Mouse (Mus musculus): ENCODE data around the gene Nyap2.
A peak's percentile ranks its signal among the peaks of the same experiment; 100 is the strongest.
"Not testable (repeated sequence)": the region's sequence is repeated elsewhere in the genome, so short reads cannot be mapped to it uniquely, and the experiment has no call there.

Gene Nyap2

GRCm38 (mm10) chr1:81179725-81180124 lies 103.0 kb downstream of the Nyap2 start:
- no peak for DNase-seq (ENCODE audit: low read depth, low spot score)

- DNase-seq (ENCODE audit: low read depth, low spot score) = no peak
Observed at GRCm38 (mm10) chr1:81180686-81181085, 103.9 kb downstream of the Nyap2 start.

DNA sequence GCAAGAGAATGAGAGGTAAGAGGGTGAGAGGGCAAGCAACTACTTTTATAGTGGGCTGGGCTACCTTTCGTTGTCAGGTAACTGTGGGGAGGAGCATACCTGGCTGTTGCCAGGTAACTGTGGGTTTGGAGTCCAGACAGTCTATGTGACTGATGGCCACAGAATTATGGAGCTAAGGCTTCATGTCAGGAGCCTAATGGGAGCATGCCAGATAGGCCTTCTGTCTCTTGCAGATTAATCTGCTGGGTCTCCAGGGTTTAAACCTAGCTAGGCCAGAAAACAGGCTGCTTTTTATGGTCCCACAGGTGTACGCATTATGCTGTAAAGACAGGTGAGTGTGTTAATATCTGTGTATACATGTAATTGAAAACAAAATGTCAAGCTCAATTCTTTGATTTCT lies 132.8 kb downstream of the Nyap2 start:
- no peak for DNase-seq (ENCODE audit: low read depth, low spot score)

GRCm38 (mm10) chr1:81211491-81211890 lies 134.7 kb downstream of the Nyap2 start:
- no peak for DNase-seq (ENCODE audit: low read depth, low spot score)

DNA sequence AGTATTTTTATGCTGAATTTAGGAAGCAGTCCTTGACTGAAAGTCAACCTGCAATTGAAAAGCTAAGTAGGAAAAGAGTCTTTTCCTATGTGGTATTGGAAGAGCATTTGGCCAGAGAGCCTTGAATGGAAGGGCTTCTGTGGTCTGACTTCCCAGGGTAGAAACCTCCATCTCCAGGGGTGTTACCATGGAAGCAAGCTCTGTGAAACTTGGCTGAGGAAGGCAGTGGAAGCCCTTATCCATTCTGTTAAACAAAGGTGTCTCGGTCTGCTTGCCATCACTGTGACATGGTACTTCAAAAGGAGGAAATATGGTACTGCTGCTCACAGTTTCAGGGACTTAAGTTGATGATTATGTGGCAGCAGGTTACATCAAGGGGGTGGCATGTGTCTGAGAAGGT lies 143.0 kb downstream of the Nyap2 start:
- DNase-seq (ENCODE audit: low read depth, low spot score) = no peak

DNA sequence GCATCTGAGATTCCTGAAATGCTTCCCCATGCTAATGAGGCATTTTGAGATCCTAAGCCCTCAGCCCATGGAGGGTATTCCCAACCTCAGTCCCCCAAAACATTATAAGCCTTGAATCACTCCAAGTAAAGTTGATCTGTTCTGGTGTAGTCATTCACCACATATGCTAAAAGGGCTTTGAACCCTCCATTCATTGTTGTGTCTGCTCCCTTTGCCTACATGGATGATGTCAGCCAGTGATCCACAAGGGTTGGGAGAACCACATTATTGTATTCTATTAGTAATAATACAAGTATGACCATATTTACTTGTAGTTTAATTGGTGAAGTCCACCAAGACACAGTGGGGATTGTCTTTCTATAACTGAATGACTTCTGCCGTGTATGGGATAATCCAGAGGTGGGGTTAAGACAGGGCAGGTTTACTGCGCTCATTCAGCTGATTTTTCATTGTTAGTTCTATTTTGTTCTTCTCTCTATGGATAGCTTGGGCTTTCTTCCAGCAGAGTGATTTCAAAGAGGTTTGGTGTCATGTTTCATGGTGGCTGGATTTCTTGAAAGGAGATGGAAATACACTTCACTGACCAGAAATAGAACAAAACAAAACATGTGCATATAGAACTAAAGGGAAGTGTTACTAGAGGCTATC lies 155.1 kb downstream of the Nyap2 start:
- DNase-seq (ENCODE audit: low read depth, low spot score) = no peak

DNA sequence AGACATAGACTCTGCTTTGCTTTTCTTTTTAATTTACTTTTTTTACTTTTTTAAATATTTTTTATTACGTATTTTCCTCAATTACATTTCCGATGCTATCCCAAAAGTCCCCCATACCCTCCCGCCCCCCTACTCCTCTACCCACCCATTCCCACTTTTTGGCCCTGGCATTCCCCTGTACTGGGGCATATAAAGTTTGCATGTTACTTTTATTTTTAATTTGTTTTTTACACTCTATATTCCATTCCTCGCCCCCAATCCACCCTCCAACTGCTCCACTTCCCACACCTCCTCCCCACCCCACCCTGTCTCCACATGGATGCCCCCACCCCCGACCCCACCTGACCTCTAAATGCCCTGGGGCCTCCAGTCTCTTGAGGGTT lies 155.6 kb downstream of the Nyap2 start:
- DNase-seq (ENCODE audit: low read depth, low spot score) = not testable (repeated sequence)

DNA sequence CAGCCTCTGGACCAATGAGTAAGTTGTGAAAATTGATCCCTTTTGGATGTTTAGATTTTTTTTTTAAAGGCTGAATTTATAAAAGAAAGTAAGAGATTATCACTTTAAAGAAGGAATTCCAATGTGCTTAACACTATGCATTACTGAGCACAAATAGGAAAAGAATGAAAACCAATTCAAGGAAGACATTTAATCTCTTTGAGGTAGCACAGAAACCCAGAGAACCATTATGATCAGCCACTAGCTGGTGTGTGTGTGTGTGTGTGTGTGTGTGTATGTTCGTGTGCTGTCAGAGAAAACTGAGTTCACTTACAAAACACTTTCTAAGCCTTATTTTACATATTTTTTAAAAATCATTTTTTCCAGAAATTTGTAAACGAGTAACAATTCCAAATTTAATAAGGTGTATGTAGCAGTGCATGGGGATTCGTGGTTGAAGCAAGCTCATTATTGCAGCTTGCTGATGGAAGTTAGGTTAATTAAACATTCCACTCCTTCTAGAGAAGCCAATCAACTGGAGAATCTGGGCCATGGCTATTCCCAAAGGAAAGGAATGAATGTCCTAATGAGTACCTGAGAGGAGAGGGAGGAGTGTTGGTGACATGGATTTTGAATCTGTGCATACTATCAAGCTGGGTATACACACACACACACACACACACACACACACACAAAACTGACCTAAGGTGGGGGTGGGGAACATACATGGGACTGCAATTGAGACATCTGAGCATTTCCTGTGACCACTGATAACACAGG lies 171.9 kb downstream of the Nyap2 start:
- no peak for DNase-seq (ENCODE audit: low read depth, low spot score)

DNA sequence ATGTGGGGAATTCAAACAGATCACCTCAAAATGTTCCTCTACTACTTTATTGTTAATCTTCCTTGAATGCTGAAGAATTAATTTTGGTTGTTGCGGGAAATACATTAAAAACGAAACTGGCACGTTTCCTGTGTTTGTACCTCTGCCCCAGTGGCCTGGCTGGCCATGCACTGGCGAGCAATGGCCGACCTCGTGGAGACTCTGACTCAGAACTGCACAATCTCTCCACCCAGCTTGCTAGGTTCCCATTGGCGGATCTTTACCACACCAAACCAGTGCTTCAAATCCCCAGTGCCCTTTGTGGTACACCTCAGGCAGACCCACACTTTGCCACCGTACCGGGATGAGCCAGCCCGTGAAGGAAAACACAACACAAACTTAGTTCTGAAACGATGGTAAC lies 173.3 kb downstream of the Nyap2 start:
- DNase-seq (ENCODE audit: low read depth, low spot score) = peak; percentile 4

DNA sequence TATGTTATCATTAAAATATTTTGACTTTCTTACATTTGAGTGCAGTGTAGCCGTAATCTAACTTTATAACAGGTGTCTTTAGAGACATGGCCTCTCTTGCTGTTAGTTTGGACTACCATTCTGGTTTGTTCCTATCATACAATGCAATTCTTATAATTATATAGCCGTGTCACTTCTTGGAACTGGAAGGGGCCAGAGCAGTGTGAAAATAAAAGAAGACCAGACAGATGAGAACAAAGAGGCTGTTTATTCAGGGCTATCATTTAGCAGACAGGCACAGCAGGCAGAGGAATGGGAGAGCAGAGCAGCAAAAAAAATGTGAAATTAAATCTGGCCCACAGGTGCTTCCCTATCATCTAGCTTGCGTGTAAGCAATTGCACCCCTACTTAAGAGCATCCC lies 189.7 kb downstream of the Nyap2 start:
- DNase-seq (ENCODE audit: low read depth, low spot score) = no peak

GRCm38 (mm10) chr1:81280978-81281377 lies 204.2 kb downstream of the Nyap2 start:
- no peak for DNase-seq (ENCODE audit: low read depth, low spot score)

DNA sequence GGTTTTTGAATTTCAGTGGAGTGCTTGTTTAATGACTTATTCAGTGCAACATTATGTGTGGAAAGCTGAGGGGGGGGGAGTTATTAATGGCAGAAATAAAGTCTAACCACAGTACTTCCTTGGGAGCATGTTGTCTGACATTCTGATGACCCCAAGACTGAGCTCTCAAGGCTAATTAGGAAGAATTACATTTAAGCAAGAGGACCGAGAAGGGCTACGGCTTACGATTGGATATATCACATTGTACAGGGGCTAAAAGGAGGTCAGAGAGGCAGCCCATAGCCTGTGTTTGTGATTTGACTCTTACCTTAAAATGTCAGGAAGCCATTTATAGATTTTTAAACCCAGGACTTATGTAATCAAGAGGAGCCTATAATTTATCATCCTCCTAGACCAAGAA lies 208.9 kb downstream of the Nyap2 start:
- no peak for DNase-seq (ENCODE audit: low read depth, low spot score)

DNA sequence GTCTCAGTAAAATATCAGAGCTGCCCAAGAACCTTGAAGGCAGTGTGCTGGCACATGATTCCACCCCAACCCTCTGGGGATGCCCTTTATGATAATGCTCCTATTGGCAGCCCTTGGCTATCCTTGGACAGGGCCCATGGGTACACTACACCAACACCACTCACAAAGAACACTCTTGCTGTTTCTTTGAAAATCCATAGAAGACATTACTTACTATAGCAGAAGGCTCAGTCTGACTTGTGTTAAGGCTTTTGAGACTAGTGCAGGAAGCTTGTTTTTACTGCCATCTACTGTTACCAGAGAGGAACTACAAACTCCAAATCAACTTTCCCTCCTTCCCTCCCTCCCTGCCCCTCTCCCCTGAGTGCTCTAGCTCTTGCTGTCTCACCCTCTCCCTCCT lies 210.3 kb downstream of the Nyap2 start:
- peak; percentile 68 for DNase-seq (ENCODE audit: low read depth, low spot score)

DNA sequence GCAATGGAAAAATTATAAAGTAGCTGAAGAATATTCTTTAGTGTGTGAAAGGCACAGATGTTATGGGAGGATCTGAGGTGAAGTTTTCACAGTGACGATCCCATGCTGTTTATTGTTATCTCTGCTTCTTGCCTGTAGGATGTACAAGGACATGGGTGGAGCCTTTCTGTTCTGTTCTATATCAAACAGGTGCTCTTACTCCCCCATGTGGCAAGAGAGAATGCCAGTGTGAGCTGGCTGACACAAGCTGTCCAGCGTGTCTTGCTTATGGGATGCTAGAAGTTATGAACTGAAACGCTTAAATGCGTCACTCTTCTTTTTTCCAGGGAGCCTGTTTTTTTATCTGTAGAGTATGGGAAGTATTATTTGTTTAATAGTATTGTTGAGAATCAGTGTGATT lies 224.0 kb downstream of the Nyap2 start:
- peak; percentile 55 for DNase-seq (ENCODE audit: low read depth, low spot score)

DNA sequence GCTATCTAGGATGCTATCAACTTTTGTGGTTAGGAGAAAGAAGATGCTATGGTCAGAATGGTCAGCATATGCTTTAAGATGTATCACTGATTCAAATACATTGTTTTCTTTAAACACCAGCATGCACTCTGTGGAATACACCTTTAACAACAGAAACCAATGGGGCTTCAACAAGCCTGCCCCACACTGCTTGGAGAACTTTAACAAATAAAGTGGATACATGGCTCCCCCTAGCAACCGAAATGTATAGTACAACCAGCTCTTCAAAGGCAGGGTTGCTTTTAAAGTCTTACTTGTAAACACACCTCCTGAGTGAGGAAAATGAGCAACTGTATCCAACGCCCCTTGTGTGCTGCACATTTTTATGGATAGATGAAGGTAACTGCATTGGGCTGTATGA lies 224.9 kb downstream of the Nyap2 start:
- peak; percentile 68 for DNase-seq (ENCODE audit: low read depth, low spot score)

- DNase-seq (ENCODE audit: low read depth, low spot score) = peak; percentile 26
Observed at GRCm38 (mm10) chr1:81303389-81303788, 226.6 kb downstream of the Nyap2 start.

DNA sequence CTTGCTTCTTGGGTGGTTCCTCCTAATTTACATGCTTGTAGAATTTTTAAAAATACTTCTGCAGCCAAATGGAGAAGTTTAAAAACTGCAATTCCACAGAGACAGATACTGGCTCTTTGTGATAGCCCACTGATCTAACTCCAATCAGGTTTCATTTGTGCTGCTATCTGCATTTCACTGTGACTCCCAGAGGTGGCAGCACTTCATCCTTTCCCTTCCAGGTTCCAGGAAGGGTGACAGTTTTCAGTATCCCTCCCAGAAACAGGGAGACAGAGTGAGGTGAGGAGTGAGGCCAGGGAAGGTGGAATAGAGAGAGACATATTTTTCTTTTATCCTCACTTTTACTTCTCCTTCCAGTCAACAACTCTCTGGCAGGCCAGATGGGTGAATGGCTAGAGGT lies 230.7 kb downstream of the Nyap2 start:
- peak; percentile 21 for DNase-seq (ENCODE audit: low read depth, low spot score)

DNA sequence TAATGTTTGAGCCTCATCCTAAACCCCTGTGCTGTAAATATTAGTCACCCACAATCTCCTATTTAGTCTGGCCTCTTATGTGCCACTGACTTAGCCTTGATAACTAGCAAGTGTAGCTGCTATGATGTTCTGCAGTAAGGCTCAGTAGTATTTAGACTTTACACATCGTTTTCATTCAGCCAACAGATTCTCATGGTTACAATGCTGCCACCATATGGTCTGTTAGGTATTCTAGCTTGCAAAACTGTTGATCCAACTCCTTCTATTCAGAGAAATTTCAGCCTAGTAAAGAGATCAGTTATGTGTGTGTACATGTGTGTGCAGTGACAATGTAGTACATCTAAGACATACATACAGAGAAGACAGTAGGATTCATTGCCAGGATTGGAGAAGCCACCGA lies 231.2 kb downstream of the Nyap2 start:
- no peak for DNase-seq (ENCODE audit: low read depth, low spot score)

- peak; percentile 84 for DNase-seq (ENCODE audit: low read depth, low spot score)
Observed at GRCm38 (mm10) chr1:81310087-81310626, 233.4 kb downstream of the Nyap2 start.

GRCm38 (mm10) chr1:81316403-81316994 lies 239.7 kb downstream of the Nyap2 start:
- peak; percentile 89 for DNase-seq (ENCODE audit: low read depth, low spot score)

GRCm38 (mm10) chr1:81316995-81317413 lies 240.3 kb downstream of the Nyap2 start:
- no peak for DNase-seq (ENCODE audit: low read depth, low spot score)

GRCm38 (mm10) chr1:81387722-81388121 lies 311.0 kb downstream of the Nyap2 start:
- DNase-seq (ENCODE audit: low read depth, low spot score) = no peak
